Mouse (Mus musculus) cerebellum, adult 9-10 months (tissue): ENCODE results near the gene March1.
A peak's percentile ranks its signal among the peaks of the same experiment; 100 is the strongest.

ENCODE experiments used
- DNase-seq: peaks from one replicate; pipeline ENCODE4 v3.0.0; 2022

Gene March1

DNA sequence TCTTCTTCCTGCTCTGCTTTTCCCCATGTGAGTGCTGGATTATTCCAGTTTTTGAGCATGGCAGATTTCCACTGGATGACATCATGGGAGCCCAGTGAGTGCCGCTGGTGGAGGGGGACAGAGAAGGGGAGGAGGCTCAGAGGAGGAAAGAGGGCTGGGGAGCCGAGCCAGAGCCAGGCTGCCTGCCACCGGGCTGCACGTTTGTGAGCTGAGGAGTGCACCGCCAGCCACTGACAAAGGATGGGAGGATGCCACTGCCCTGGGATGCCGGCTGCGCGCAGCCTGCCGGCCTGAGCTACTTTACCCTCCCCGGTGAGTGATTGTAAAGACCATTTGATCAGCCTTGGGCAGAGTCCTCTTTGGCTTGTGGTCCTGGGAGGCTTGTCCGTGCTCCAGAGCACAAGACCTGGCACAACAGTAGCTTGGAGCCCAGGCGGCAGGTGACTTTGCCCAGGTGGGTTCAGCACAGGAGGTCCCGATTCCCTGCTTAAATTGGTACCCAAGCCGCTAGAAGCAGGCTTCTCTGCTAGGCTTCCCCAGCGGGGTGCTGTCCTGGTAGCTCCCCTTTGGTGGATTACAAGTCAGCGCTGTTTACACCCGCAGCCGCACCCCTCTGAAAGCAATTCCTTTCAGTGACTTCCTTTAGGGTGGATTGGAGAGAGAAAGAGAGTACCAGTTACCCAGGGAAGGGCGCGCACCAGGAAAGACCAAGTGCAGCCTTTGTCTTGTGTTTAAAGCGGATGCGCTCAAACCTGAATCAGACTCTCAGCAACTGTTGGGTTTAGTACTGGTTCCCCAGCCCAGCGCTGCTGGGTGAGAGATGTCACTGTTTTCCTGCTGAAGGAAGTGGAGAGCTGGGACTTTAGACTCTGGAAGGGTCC is at the start of gene March1:
TSS of gene March1 (plus strand) at position 30 of the 881 bp plus-strand sequence.
- peak; percentile 3 for DNase-seq

GRCm38 (mm10) chr8:65586909-65587308 is 30.8 kb upstream of the March1 start:
- DNase-seq = no peak

- no peak for DNase-seq
These were observed 14.5 kb upstream of the March1 start for GRCm38 (mm10) chr8:65603241-65603640.

- no peak for DNase-seq
These were observed 8.2 kb upstream of the March1 start for GRCm38 (mm10) chr8:65609509-65609908.

GRCm38 (mm10) chr8:65618966-65619365 is 1.3 kb downstream of the March1 start:
- DNase-seq = no peak

- no peak for DNase-seq
These were observed 27.2 kb downstream of the March1 start for GRCm38 (mm10) chr8:65644931-65645330.

DNA sequence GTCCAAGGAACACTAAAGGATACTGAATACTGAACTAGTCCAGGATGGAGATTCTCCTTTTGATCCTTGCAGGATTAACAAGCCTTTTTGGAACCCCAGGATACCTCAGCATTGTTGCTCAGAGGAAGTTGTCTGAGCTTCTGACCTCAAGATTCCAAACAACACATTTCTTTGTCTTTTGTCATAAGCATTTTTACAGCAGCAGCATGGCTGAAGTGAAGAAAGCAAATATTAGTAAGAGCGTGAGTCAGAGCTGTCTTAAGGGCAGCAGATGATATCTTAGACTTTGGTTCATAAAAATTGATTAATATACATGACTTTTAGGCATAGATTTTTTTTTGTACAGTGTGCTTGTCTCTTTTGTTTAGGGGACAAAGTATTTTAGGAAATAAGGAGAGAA is 27.8 kb downstream of the March1 start:
- DNase-seq = no peak

GRCm38 (mm10) chr8:65645945-65646344 is 28.2 kb downstream of the March1 start:
- DNase-seq = no peak

- DNase-seq = no peak
These were observed 38.2 kb downstream of the March1 start for GRCm38 (mm10) chr8:65655924-65656323.

DNA sequence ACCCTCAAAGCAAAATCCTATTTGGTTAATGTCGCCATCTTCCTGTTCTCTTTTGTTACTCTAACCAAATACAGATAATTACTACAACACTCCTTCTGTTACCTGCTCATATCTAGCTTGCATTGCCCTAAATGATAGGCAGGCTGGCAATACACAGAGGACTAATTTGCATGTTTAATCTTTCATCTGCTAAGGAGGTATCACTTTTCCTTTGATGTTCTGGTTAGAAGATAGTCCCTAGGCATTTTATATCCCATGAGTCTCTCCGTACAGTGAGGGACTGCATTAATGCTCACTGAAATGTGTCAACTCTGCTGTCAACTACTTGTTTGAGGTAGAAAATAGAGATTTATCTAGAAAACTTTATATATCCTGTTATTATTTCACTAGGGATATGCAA is 44.2 kb downstream of the March1 start:
- no peak for DNase-seq

DNA sequence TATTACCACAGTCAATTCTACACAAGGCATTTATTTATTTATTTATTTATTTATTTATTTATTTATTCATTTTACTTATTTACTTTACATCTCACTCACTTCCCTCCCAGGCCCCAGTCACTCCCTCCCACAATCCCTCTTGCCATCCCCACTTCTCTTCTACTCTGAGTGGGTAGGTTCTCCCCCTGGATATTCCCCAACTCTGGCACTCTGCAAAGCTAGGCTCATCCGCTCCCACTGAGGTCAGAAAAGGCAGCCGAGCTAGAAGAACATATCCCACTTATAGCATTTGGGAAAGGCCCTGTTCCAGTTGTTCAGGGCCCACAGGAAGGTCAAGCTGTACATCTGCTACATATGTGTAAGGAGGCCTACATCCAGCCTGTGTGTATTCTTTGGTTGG is 48.1 kb downstream of the March1 start:
- DNase-seq = no peak

DNA sequence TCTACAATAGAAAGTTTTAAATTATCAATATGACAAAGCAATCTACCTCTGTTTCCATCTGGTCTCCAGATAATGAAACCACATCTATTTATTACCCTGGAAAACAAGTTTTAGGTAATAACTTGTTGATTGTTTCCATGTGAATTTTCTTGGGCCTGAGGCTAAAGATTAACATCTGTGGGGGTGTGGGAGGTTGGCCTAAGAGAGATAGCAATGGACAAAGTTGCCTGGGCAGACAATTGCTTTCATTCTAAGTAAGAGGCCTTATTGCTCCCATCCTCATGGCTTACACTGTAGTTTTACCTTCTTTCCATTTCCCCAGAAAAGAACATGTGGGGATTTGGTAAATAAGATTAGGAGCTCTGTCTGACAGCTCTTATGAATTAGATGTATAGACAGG is 125.4 kb downstream of the March1 start:
- DNase-seq = no peak

GRCm38 (mm10) chr8:65775815-65776214 is 158.1 kb downstream of the March1 start:
- DNase-seq = no peak

- DNase-seq = no peak
These were observed 163.5 kb downstream of the March1 start for GRCm38 (mm10) chr8:65781156-65781555.

DNA sequence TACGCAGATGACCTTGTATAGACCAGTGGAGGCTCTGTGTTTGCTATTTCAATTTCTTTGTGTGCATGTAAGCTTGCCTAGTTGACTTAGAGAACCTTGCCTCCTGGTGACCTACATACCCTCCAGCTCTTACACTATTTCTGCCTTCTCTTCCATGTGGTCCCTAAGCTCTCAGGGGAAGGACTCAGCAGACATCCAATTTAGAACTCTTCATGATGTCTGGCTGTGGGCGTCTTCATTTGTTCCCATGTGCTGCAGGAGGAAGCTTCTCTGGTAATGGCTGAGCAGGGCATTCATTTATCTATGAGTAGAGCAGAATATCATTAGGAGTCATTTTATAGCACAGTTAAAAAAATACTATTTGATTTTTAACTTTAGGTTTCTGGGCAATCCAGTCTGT is 195.3 kb downstream of the March1 start:
- DNase-seq = no peak

GRCm38 (mm10) chr8:65922294-65923019 is 304.8 kb downstream of the March1 start:
- no peak for DNase-seq

DNA sequence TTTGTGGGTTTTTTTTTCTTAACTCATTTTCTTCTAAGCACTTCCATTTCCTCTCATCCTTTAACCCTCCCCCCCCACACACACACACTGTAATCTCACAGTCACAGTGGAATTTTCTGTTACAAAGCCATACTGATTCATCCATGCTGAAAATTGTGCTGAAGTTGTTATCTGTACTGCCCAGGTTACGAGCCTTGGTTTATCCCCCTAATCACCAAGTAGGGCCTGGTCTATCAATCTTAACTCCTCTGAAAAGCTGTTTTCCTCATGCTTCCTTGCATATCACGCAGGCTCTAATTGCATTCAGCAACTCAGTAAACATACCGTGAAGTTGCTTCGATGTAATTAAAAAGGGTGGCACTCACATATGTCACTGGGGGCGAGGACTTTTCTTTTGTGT is 339.2 kb downstream of the March1 start:
- DNase-seq = no peak

DNA sequence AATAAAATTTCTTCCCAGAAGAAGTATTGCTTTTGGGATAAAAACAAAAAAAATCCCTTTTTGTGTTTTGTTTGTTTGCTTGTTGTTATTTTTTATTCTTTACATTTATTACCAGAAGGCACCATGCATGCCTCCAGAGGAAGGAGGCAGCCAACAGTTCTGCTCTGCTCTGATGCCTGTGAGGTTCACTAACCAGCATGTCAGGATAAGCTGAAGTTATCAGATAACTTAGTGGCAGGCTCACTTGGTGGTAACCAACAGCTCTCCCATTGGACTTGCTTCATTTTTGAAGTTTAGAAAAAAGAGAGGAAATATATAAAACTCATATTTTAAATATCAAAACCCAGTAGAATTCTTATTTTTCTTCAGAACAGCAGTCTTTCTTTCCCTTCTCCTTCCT is 339.8 kb downstream of the March1 start:
- DNase-seq = no peak

- no peak for DNase-seq
These were observed 349.0 kb downstream of the March1 start for GRCm38 (mm10) chr8:65966502-65967222.

DNA sequence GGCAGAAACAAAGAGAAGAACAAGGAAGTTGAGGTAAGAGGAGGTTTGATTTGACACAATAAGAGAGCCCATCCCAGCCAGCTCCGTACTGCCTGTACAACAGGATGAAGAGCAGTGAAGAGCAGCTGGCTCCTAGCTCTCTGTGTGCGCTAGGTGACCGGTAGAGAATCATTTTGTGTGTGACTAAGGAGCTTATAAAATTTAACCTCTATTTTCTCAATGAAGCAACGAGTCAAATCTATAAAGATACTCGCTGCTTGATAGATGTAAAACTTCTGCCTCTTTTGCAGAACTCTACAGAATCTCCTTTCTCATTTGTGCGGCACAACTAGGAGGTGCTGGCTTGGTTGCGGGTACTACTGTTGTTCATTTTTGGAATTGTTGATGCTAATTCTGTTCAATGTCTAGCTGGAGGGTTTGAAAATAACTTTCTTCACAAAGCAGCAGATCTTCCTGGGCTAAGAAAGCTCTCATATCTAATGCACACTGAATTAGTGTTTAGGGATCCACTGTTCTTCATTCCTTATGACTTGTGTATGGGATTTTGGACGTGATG is 349.6 kb downstream of the March1 start:
- no peak for DNase-seq

GRCm38 (mm10) chr8:65976905-65977304 is 359.2 kb downstream of the March1 start:
- DNase-seq = no peak

- no peak for DNase-seq
These were observed 364.3 kb downstream of the March1 start for GRCm38 (mm10) chr8:65982039-65982438.

GRCm38 (mm10) chr8:65987665-65988064 is 370.0 kb downstream of the March1 start:
- DNase-seq = no peak
